Mouse (Mus musculus) neural tube, embryonic 12.5 days (tissue): ENCODE measurements around the gene Zfp319. TPM values are rescaled to one million over a fixed set of nuclear protein-coding genes. Genes with fewer than 3 reads are reported as not detected.
A peak's percentile ranks its signal among the peaks of the same experiment; 100 is the strongest.

ENCODE experiments used
- ATAC-seq: fragments of 200-750 bp; cut with Nextera tagmentation; 2 replicates; pipeline ENCODE4 v1.8.0; 2017; ENCODE audit warnings: low read depth, mild to moderate bottlenecking, moderate TSS enrichment, moderate library complexity; ENCODE audit not compliant: low FRiP score
- H3K27ac ChIP-seq: fragments of 300-500 bp; sonication (generic); 2 replicates; pipeline ENCODE4 v1.5.1; 2016
- H3K27me3 ChIP-seq: fragments of 300-500 bp; sonication (generic); replicated peaks from 2 replicates; pipeline ENCODE4 v1.6.1; 2016; ENCODE audit warnings: mild to moderate bottlenecking
- H3K36me3 ChIP-seq: fragments of 300-500 bp; sonication (generic); 2 replicates; pipeline ENCODE4 v1.6.1; 2016; ENCODE audit warnings: mild to moderate bottlenecking
- H3K4me1 ChIP-seq: fragments of 300-500 bp; sonication (generic); 2 replicates; pipeline ENCODE4 v1.6.1; 2016
- H3K4me2 ChIP-seq: fragments of 300-500 bp; sonication (generic); replicated peaks from 2 replicates; pipeline ENCODE4 v1.6.1; 2016; ENCODE audit warnings: mild to moderate bottlenecking
- H3K4me3 ChIP-seq: fragments of 300-500 bp; sonication (generic); 2 replicates; pipeline ENCODE4 v1.5.1; 2016
- H3K9ac ChIP-seq: fragments of 300-500 bp; sonication (generic); 2 replicates; pipeline ENCODE4 v1.6.1; 2016; ENCODE audit warnings: mild to moderate bottlenecking
- H3K9me3 ChIP-seq: fragments of 300-500 bp; sonication (generic); 2 replicates; pipeline ENCODE4 v1.6.1; 2016; ENCODE audit warnings: mild to moderate bottlenecking
- WGBS: fragments of 180-500 bp; shearing (Covaris S2); methylation state at CpG from one replicate; pipeline ENCODE4 v1.1.7; 2016; 5-methylcytosine and 5-hydroxymethylcytosine counted together
- polyA plus RNA-seq: library from polyadenylated mRNA; unstranded; fragments of >200 nt; fragmentation: Nextera tagmentation; extraction: Ambion mirVana; gene quantifications from 2 replicates; pipeline ENCODE4 v1.2.1, GENCODE M21; 2016

The Zfp319 gene
- polyA plus RNA-seq, 1 experiment from 2014 or later: 20.5 TPM

DNA sequence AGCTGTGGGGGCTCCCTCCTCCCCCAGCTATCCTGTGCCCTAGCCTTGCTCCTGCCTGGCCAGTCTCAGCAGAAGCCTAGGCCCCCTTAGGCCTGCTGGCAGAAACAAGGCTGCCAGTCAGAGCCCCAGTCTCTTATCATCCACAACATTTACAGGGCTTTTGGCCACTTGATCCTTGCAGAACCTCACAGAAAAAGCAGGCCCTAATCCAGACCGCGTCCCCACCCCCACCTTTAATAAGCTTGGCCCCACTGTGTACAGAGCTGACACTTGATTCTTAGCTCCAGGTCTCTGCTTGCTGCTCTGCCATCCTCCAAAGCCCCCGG is 29.2 kb upstream of the Zfp319 start:
- 94% methylated on average over 3 of the region's 3 CpGs for WGBS
- no peaks in the 10 kb centered on the region for H3K36me3 ChIP-seq
- no peaks in the 10 kb centered on the region for H3K27me3 ChIP-seq
- 0 out of 2 replicates have a peak overlapping the region, but pooled peaks have one; percentile 0 for H3K4me2 ChIP-seq
- H3K4me3 ChIP-seq: no peak overlapping the region
- H3K9me3 ChIP-seq: no peaks in the 10 kb centered on the region
- peaks cover 28% of the 10 kb centered on the region for H3K4me1 ChIP-seq
- no peak for ATAC-seq
- no peak overlapping the region for H3K9ac ChIP-seq
- H3K27ac ChIP-seq: no peak overlapping the region

GRCm38 (mm10) chr8:95360181-95361015 is 28.6 kb upstream of the Zfp319 start:
- H3K4me1 ChIP-seq: peaks cover 31% of the 10 kb centered on the region
- no peak for ATAC-seq
- H3K36me3 ChIP-seq: no peaks in the 10 kb centered on the region
- no peaks in the 10 kb centered on the region for H3K27me3 ChIP-seq
- H3K4me2 ChIP-seq: 0 out of 2 replicates have a peak overlapping the region, but pooled peaks have one; percentile 0
- H3K9ac ChIP-seq: peak overlapping the region; percentile 44; the same call in 1 of the 2 replicates
- H3K9me3 ChIP-seq: no peaks in the 10 kb centered on the region
- no peak overlapping the region for H3K4me3 ChIP-seq
- H3K27ac ChIP-seq: no peak overlapping the region
- 53% methylated on average over 7 of the region's 7 CpGs for WGBS

GRCm38 (mm10) chr8:95358550-95359411 is 27.0 kb upstream of the Zfp319 start:
- Histone ChIP-seq H3K9ac (no peak overlapping the region), H3K36me3 (no peaks in the 10 kb centered on the region), H3K4me3 (no peak overlapping the region), H3K4me1 (peaks cover 47% of the 10 kb centered on the region), H3K27me3 (no peaks in the 10 kb centered on the region), H3K4me2 (no peak overlapping the region), H3K9me3 (no peaks in the 10 kb centered on the region), H3K27ac (no peak overlapping the region)
- no peak for ATAC-seq
- WGBS: 68% methylated on average over 8 of the region's 8 CpGs

GRCm38 (mm10) chr8:95354606-95355005 is 22.9 kb upstream of the Zfp319 start:
- no peak for ATAC-seq
- Histone ChIP-seq H3K9ac (0 out of 2 replicates have a peak overlapping the region, but pooled peaks have one; percentile 21), H3K4me2 (peak overlapping the region; percentile 93), H3K9me3 (no peaks in the 10 kb centered on the region), H3K27ac (no peak overlapping the region), H3K4me3 (no peak overlapping the region), H3K36me3 (no peaks in the 10 kb centered on the region), H3K27me3 (no peaks in the 10 kb centered on the region), H3K4me1 (peaks cover 50% of the 10 kb centered on the region)
- WGBS: 90% methylated on average over 2 of the region's 2 CpGs

- Histone ChIP-seq H3K4me3 (peak overlapping the region; percentile 86), H3K4me1 (peaks cover 38% of the 10 kb centered on the region), H3K9me3 (no peaks in the 10 kb centered on the region), H3K4me2 (peak overlapping the region; percentile 93), H3K27ac (peak overlapping the region; percentile 77), H3K9ac (peak overlapping the region; percentile 94), H3K27me3 (no peaks in the 10 kb centered on the region), H3K36me3 (no peaks in the 10 kb centered on the region)
- WGBS: 2% methylated on average over 62 of the region's 62 CpGs
- ATAC-seq: peak; percentile 72
Observed at GRCm38 (mm10) chr8:95352871-95353866, 21.4 kb upstream of the Zfp319 start.

- H3K4me1 ChIP-seq: peaks cover 38% of the 10 kb centered on the region
- H3K9me3 ChIP-seq: no peaks in the 10 kb centered on the region
- no peaks in the 10 kb centered on the region for H3K36me3 ChIP-seq
- H3K9ac ChIP-seq: peak within 1 kb of the TSS; percentile 94
- WGBS: under 1% methylated on average over 80 of the region's 80 CpGs
- peak within 1 kb of the TSS; percentile 93 for H3K4me2 ChIP-seq
- peak within 1 kb of the TSS; percentile 77 for H3K27ac ChIP-seq
- H3K27me3 ChIP-seq: no peaks in the 10 kb centered on the region
- H3K4me3 ChIP-seq: peak within 1 kb of the TSS; percentile 86
- ATAC-seq: peak; percentile 79
Observed at GRCm38 (mm10) chr8:95352151-95352870, 20.6 kb upstream of the Zfp319 start, which contains the start of gene Mmp15. TSS of gene Mmp15 (plus strand) at chr8:95352268.

- Histone ChIP-seq H3K4me1 (peaks cover 42% of the 10 kb centered on the region), H3K27ac (no peak overlapping the region)
- WGBS: 1% methylated on average over 15 of the region's 15 CpGs
Observed at GRCm38 (mm10) chr8:95351461-95351860, 19.7 kb upstream of the Zfp319 start.

DNA sequence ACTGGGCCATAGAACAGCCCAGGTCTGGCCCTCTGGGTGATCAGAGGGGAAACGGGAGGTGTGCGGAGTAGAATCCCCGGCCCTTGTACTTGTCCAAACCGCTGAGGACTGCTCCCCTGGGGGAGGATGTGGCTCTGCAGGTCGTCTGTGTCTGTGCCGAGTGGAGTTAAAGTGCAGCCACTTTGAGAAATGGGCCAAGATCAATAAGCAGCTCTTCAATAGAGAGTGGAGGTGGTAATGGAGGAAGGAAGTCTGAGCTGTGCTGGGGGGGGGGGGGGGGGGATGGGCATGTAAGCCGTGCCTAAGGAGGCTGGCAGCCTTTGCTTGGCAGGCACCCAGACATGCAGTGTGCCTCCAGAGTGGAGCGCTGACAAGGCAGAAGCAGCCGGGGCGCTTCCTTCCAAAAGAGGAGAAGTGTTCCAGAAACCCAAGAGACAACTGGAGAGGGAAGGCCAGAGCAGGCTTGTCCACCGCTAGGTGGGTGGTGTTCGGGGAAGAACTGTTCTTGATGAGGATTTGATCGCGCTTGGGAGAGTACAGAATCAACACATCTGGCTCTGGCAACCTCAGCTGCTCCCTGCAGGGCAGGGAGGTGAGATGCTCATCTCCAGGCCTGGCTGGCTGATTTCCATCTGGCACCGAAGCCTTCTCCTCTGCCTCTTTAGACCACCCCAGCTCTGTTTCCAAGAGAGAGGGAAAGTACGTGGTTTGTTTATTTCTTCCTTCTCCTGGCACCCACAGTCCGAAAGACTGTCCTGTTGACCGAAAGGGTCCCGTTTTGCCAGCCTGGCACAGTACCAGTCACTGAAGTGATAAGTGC is 17.3 kb upstream of the Zfp319 start:
- no peaks in the 10 kb centered on the region for H3K9me3 ChIP-seq
- H3K9ac ChIP-seq: no peak overlapping the region
- ATAC-seq: no peak
- 63% methylated on average over 19 of the region's 19 CpGs for WGBS
- H3K4me1 ChIP-seq: peaks cover 23% of the 10 kb centered on the region
- H3K27ac ChIP-seq: no peak overlapping the region
- no peaks in the 10 kb centered on the region for H3K27me3 ChIP-seq
- peaks cover 14% of the 10 kb centered on the region for H3K36me3 ChIP-seq
- H3K4me3 ChIP-seq: no peak overlapping the region
- H3K4me2 ChIP-seq: no peak overlapping the region

More at GRCm38 (mm10) chr8:95351461-95351860, 19.7 kb upstream of the Zfp319 start:
- peak overlapping the region; percentile 86; the same call in 1 of the 2 replicates for H3K4me3 ChIP-seq
- no peak overlapping the region; the same call in 1 of the 2 replicates for H3K9ac ChIP-seq
- 0 out of 2 replicates have a peak, but pooled peaks have one; percentile 26 for ATAC-seq
- H3K9me3 ChIP-seq: no peaks in the 10 kb centered on the region
- no peaks in the 10 kb centered on the region for H3K36me3 ChIP-seq
- H3K27me3 ChIP-seq: no peaks in the 10 kb centered on the region
- peak overlapping the region; percentile 93 for H3K4me2 ChIP-seq

GRCm38 (mm10) chr8:95348356-95348755 is 16.6 kb upstream of the Zfp319 start:
- no peak for ATAC-seq
- no peak overlapping the region for H3K27ac ChIP-seq
- no peaks in the 10 kb centered on the region for H3K27me3 ChIP-seq
- no peaks in the 10 kb centered on the region for H3K9me3 ChIP-seq
- 83% methylated on average over 2 of the region's 2 CpGs for WGBS
- H3K4me1 ChIP-seq: peaks cover 17% of the 10 kb centered on the region
- H3K4me2 ChIP-seq: no peak overlapping the region
- no peak overlapping the region for H3K9ac ChIP-seq
- peaks cover 20% of the 10 kb centered on the region for H3K36me3 ChIP-seq
- no peak overlapping the region for H3K4me3 ChIP-seq
